Mouse (Mus musculus): Measurements from ENCODE around the gene Slc38a9. TPM values are rescaled to one million over a fixed set of nuclear protein-coding genes. Genes with fewer than 3 reads are reported as not detected.

Gene Slc38a9
- polyA plus RNA-seq, 1 experiment from 2014 or later: 19.0 TPM

GRCm38 (mm10) chr13:112667215-112667614 lies 6.7 kb downstream of the Slc38a9 start:
- no peaks in the 10 kb centered on the region for H3K36me3 ChIP-seq (ENCODE audit: control insufficient read depth, insufficient read depth, low read length)
- DNase-seq (ENCODE audit: low spot score): no peak
- no peak overlapping the region for H3K4me3 ChIP-seq (ENCODE audit: low read depth, low read length)
- H3K4me1 ChIP-seq (replicated peaks; ENCODE audit: control insufficient read depth, insufficient read depth, low read length): no peaks in the 10 kb centered on the region
- H3K27ac ChIP-seq (ENCODE audit: low read depth, low read length): no peak overlapping the region
- no peak overlapping the region for H3K9ac ChIP-seq (ENCODE audit: low read length)
- ATAC-seq (replicated peaks; ENCODE audit: low FRiP score): no peak
- H3K27me3 ChIP-seq (ENCODE audit: control insufficient read depth, insufficient read depth, low read length): no peaks in the 10 kb centered on the region
- no peaks in the 10 kb centered on the region for H3K9me3 ChIP-seq (ENCODE audit: control insufficient read depth, low read length)
- H3K4me2 ChIP-seq (ENCODE audit: low read depth, low read length, severe bottlenecking): no peak overlapping the region
- 87% methylated on average over 9 of the region's 9 CpGs for WGBS

- Histone ChIP-seq H3K9me3 (ENCODE audit: control insufficient read depth, low read length) (no peaks in the 10 kb centered on the region), H3K27ac (ENCODE audit: low read depth, low read length) (no peak overlapping the region), H3K27me3 (ENCODE audit: control insufficient read depth, insufficient read depth, low read length) (no peaks in the 10 kb centered on the region), H3K9ac (ENCODE audit: low read length) (no peak overlapping the region), H3K36me3 (ENCODE audit: control insufficient read depth, insufficient read depth, low read length) (no peaks in the 10 kb centered on the region), H3K4me3 (ENCODE audit: low read depth, low read length) (no peak overlapping the region), H3K4me2 (ENCODE audit: low read depth, low read length, severe bottlenecking) (no peak overlapping the region), H3K4me1 (replicated peaks; ENCODE audit: control insufficient read depth, insufficient read depth, low read length) (no peaks in the 10 kb centered on the region)
- DNase-seq (ENCODE audit: low spot score): no peak
- 76% methylated on average over 13 of the region's 13 CpGs for WGBS
- ATAC-seq (replicated peaks; ENCODE audit: low FRiP score): no peak
Observed at GRCm38 (mm10) chr13:112671708-112672107, 11.2 kb downstream of the Slc38a9 start.

- DNase-seq (ENCODE audit: low spot score) (no peak), ATAC-seq (replicated peaks; ENCODE audit: low FRiP score) (no peak)
- H3K36me3 ChIP-seq (ENCODE audit: control insufficient read depth, insufficient read depth, low read length): no peaks in the 10 kb centered on the region
- H3K27ac ChIP-seq (ENCODE audit: low read depth, low read length): no peak overlapping the region
- no peaks in the 10 kb centered on the region for H3K27me3 ChIP-seq (ENCODE audit: control insufficient read depth, insufficient read depth, low read length)
- no peak overlapping the region for H3K4me2 ChIP-seq (ENCODE audit: low read depth, low read length, severe bottlenecking)
- H3K9me3 ChIP-seq (ENCODE audit: control insufficient read depth, low read length): no peaks in the 10 kb centered on the region
- H3K9ac ChIP-seq (ENCODE audit: low read length): no peak overlapping the region
- H3K4me1 ChIP-seq (replicated peaks; ENCODE audit: control insufficient read depth, insufficient read depth, low read length): no peaks in the 10 kb centered on the region
- WGBS: 85% methylated on average over 6 of the region's 6 CpGs
- no peak overlapping the region for H3K4me3 ChIP-seq (ENCODE audit: low read depth, low read length)
Observed at GRCm38 (mm10) chr13:112672797-112673196, 12.2 kb downstream of the Slc38a9 start.

DNA sequence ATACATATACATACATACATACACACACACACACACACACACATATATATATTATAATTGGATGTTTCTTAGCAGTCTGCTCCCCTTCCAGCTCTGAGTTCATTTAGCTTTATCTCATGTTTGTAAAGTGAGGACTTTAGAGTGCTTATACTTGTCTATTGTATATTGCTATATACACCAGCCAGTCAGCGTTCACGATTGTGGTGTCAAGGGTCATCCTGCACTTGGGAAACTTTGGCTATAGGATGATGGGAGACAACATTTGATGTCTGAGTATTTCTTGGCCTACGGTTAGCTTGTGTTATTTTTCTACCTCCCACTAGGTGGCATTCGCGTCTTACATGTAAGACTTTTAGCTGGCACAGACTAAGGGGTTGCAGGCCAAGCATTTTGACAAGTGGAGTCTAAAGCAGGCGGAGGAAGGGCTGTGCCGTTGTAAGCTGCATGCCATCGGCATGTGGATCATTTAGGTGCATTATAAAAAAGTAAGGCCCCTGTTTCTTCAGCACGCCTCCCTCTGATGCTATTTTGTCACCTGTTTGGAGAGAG lies 13.4 kb downstream of the Slc38a9 start:
- Histone ChIP-seq H3K4me1 (replicated peaks; ENCODE audit: control insufficient read depth, insufficient read depth, low read length) (no peaks in the 10 kb centered on the region), H3K4me2 (ENCODE audit: low read depth, low read length, severe bottlenecking) (no peak overlapping the region), H3K9me3 (ENCODE audit: control insufficient read depth, low read length) (no peaks in the 10 kb centered on the region), H3K27ac (ENCODE audit: low read depth, low read length) (no peak overlapping the region), H3K4me3 (ENCODE audit: low read depth, low read length) (no peak overlapping the region), H3K9ac (ENCODE audit: low read length) (no peak overlapping the region), H3K36me3 (ENCODE audit: control insufficient read depth, insufficient read depth, low read length) (no peaks in the 10 kb centered on the region), H3K27me3 (ENCODE audit: control insufficient read depth, insufficient read depth, low read length) (no peaks in the 10 kb centered on the region)
- peak; percentile 60 for DNase-seq (ENCODE audit: low spot score)
- WGBS: 18% methylated on average over 9 of the region's 9 CpGs
- peak; percentile 81 for ATAC-seq (replicated peaks; ENCODE audit: low FRiP score)

- no peak for DNase-seq (ENCODE audit: low spot score)
- Histone ChIP-seq H3K27ac (ENCODE audit: low read depth, low read length) (no peak overlapping the region), H3K9ac (ENCODE audit: low read length) (no peak overlapping the region), H3K27me3 (ENCODE audit: control insufficient read depth, insufficient read depth, low read length) (no peaks in the 10 kb centered on the region), H3K36me3 (ENCODE audit: control insufficient read depth, insufficient read depth, low read length) (no peaks in the 10 kb centered on the region), H3K4me3 (ENCODE audit: low read depth, low read length) (no peak overlapping the region), H3K4me2 (ENCODE audit: low read depth, low read length, severe bottlenecking) (no peak overlapping the region), H3K4me1 (replicated peaks; ENCODE audit: control insufficient read depth, insufficient read depth, low read length) (no peaks in the 10 kb centered on the region), H3K9me3 (ENCODE audit: control insufficient read depth, low read length) (no peaks in the 10 kb centered on the region)
- 88% methylated on average over 4 of the region's 4 CpGs for WGBS
- ATAC-seq (replicated peaks; ENCODE audit: low FRiP score): no peak
Observed at GRCm38 (mm10) chr13:112678154-112678553, 17.6 kb downstream of the Slc38a9 start.

DNA sequence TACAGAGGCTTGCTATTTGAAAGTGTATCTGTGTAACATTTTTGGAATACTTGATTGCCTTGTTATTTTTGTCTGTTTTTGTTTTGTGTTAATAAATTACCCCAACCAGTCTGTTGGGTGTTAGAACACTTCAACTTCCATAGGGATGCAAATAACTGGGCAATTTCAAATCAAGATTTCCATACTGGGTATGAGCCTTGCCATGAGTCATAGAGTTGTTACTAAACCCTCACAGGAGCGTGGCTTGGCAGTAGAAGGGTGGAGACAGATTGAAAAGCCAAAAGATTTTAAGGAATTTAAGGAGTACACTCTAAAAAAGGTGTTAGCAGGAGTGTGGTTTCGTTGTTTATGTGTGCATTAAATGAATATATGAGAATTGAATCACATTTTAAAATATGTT lies 22.8 kb downstream of the Slc38a9 start:
- ATAC-seq (replicated peaks; ENCODE audit: low FRiP score): no peak
- DNase-seq (ENCODE audit: low spot score): no peak
- no peak overlapping the region for H3K4me2 ChIP-seq (ENCODE audit: low read depth, low read length, severe bottlenecking)
- H3K36me3 ChIP-seq (ENCODE audit: control insufficient read depth, insufficient read depth, low read length): no peaks in the 10 kb centered on the region
- no peak overlapping the region for H3K27ac ChIP-seq (ENCODE audit: low read depth, low read length)
- WGBS: 77% methylated on average over 2 of the region's 2 CpGs
- no peaks in the 10 kb centered on the region for H3K4me1 ChIP-seq (replicated peaks; ENCODE audit: control insufficient read depth, insufficient read depth, low read length)
- H3K9me3 ChIP-seq (ENCODE audit: control insufficient read depth, low read length): no peaks in the 10 kb centered on the region
- H3K27me3 ChIP-seq (ENCODE audit: control insufficient read depth, insufficient read depth, low read length): no peaks in the 10 kb centered on the region
- H3K4me3 ChIP-seq (ENCODE audit: low read depth, low read length): no peak overlapping the region
- no peak overlapping the region for H3K9ac ChIP-seq (ENCODE audit: low read length)

DNA sequence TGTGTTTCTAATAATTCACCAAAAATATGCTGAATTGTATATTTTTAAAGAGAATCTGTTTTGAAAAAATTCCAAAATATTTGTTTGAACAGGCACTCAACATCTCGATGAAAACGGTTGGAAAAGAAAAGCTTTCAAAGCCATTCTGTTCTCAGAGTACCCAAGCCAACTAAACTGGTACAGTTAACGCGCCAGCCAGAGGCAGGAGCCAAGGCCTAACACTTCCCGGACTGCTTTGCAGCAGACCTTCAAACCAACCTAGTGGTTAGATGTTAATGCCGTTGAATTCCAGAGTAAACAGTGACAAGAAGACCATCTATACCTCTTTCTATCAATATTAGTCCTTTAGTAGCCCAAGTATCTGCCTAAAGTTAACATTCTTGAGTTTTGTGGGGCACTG lies 23.4 kb downstream of the Slc38a9 start:
- no peak overlapping the region for H3K4me3 ChIP-seq (ENCODE audit: low read depth, low read length)
- no peak overlapping the region for H3K9ac ChIP-seq (ENCODE audit: low read length)
- no peak overlapping the region for H3K27ac ChIP-seq (ENCODE audit: low read depth, low read length)
- ATAC-seq (replicated peaks; ENCODE audit: low FRiP score) (no peak), DNase-seq (ENCODE audit: low spot score) (no peak)
- no peaks in the 10 kb centered on the region for H3K4me1 ChIP-seq (replicated peaks; ENCODE audit: control insufficient read depth, insufficient read depth, low read length)
- H3K27me3 ChIP-seq (ENCODE audit: control insufficient read depth, insufficient read depth, low read length): no peaks in the 10 kb centered on the region
- 86% methylated on average over 6 of the region's 6 CpGs for WGBS
- H3K36me3 ChIP-seq (ENCODE audit: control insufficient read depth, insufficient read depth, low read length): no peaks in the 10 kb centered on the region
- H3K9me3 ChIP-seq (ENCODE audit: control insufficient read depth, low read length): no peaks in the 10 kb centered on the region
- no peak overlapping the region for H3K4me2 ChIP-seq (ENCODE audit: low read depth, low read length, severe bottlenecking)

DNA sequence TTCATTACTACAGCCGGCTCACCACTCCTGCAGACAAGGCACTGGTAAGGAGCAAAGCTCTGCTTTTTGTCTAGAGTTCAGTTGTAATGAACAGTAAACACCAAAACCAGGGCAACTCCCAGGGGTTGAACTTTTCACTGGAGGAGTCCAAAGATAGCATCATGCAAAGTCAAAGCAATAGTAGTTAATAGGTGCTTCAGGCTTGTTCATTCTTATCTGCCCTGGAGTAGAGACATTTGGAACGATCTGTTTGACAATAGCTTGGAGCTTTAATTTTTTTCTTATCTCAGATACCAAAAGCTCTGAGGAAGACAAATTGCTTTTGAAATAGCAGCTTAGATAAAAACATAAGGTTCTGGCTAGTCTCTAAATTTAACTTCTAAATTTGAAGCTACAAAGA lies 25.6 kb downstream of the Slc38a9 start:
- Histone ChIP-seq H3K4me3 (ENCODE audit: low read depth, low read length) (no peak overlapping the region), H3K27me3 (ENCODE audit: control insufficient read depth, insufficient read depth, low read length) (no peaks in the 10 kb centered on the region), H3K4me1 (replicated peaks; ENCODE audit: control insufficient read depth, insufficient read depth, low read length) (no peaks in the 10 kb centered on the region), H3K27ac (ENCODE audit: low read depth, low read length) (no peak overlapping the region), H3K9me3 (ENCODE audit: control insufficient read depth, low read length) (no peaks in the 10 kb centered on the region), H3K9ac (ENCODE audit: low read length) (no peak overlapping the region), H3K36me3 (ENCODE audit: control insufficient read depth, insufficient read depth, low read length) (no peaks in the 10 kb centered on the region), H3K4me2 (ENCODE audit: low read depth, low read length, severe bottlenecking) (no peak overlapping the region)
- WGBS: 82% methylated on average over 2 of the region's 2 CpGs
- ATAC-seq (replicated peaks; ENCODE audit: low FRiP score) (no peak), DNase-seq (ENCODE audit: low spot score) (no peak)

GRCm38 (mm10) chr13:112692870-112693553 lies 32.5 kb downstream of the Slc38a9 start:
- no peaks in the 10 kb centered on the region for H3K27me3 ChIP-seq (ENCODE audit: control insufficient read depth, insufficient read depth, low read length)
- ATAC-seq (replicated peaks; ENCODE audit: low FRiP score): no peak
- H3K4me2 ChIP-seq (ENCODE audit: low read depth, low read length, severe bottlenecking): no peak overlapping the region
- H3K27ac ChIP-seq (ENCODE audit: low read depth, low read length): no peak overlapping the region
- H3K4me3 ChIP-seq (ENCODE audit: low read depth, low read length): no peak overlapping the region
- WGBS: 94% methylated on average over 10 of the region's 10 CpGs
- no peaks in the 10 kb centered on the region for H3K9me3 ChIP-seq (ENCODE audit: control insufficient read depth, low read length)
- no peak for DNase-seq (ENCODE audit: low spot score)
- no peaks in the 10 kb centered on the region for H3K4me1 ChIP-seq (replicated peaks; ENCODE audit: control insufficient read depth, insufficient read depth, low read length)
- no peak overlapping the region for H3K9ac ChIP-seq (ENCODE audit: low read length)
- H3K36me3 ChIP-seq (ENCODE audit: control insufficient read depth, insufficient read depth, low read length): no peaks in the 10 kb centered on the region; the same call in 1 of the 2 replicates
